Mouse (Mus musculus) urinary bladder, adult 2 months (tissue): ENCODE measurements around the gene Rbfox2. TPM values are rescaled to one million over a fixed set of nuclear protein-coding genes. Genes with fewer than 3 reads are reported as not detected.

Experiments
- DNase-seq: peaks from one replicate; pipeline ENCODE4 v3.0.0; 2022; ENCODE audit warnings: low spot score
- polyA plus RNA-seq: library from polyadenylated mRNA; depleted of rRNA; stranded (reverse); fragments of >200 nt; gene quantifications from 2 replicates; pipeline ENCODE4 v1.2.3, GENCODE M21; 2012

The Rbfox2 gene
- polyA plus RNA-seq, 1 experiment, result 93.7 TPM

GRCm38 (mm10) chr15:77192154-77192935, 114.5 kb downstream of the Rbfox2 start:
- DNase-seq, result no peak

- DNase-seq, result no peak
These were observed 120.7 kb downstream of the Rbfox2 start for GRCm38 (mm10) chr15:77186096-77186495.

GRCm38 (mm10) chr15:77185614-77186013, 121.2 kb downstream of the Rbfox2 start:
- no peak for DNase-seq

- no peak for DNase-seq
These were observed 124.0 kb downstream of the Rbfox2 start for GRCm38 (mm10) chr15:77182800-77183199.

- DNase-seq, result no peak
These were observed 132.8 kb downstream of the Rbfox2 start for GRCm38 (mm10) chr15:77174018-77174417.

GRCm38 (mm10) chr15:77172414-77172813, 134.4 kb downstream of the Rbfox2 start:
- DNase-seq, result no peak

- DNase-seq, result no peak
These were observed 138.0 kb downstream of the Rbfox2 start for GRCm38 (mm10) chr15:77168781-77169180.

GRCm38 (mm10) chr15:77166225-77166732, 140.5 kb downstream of the Rbfox2 start:
- no peak for DNase-seq

- no peak for DNase-seq
These were observed 143.5 kb downstream of the Rbfox2 start for GRCm38 (mm10) chr15:77163336-77163735.

- DNase-seq, result no peak
These were observed 143.9 kb downstream of the Rbfox2 start for GRCm38 (mm10) chr15:77162931-77163330.

GRCm38 (mm10) chr15:77161382-77161781, 145.4 kb downstream of the Rbfox2 start:
- no peak for DNase-seq

GRCm38 (mm10) chr15:77160848-77161247, 146.0 kb downstream of the Rbfox2 start:
- no peak for DNase-seq

GRCm38 (mm10) chr15:77156525-77156924, 150.3 kb downstream of the Rbfox2 start:
- no peak for DNase-seq

GRCm38 (mm10) chr15:77154248-77154785, 152.5 kb downstream of the Rbfox2 start:
- no peak for DNase-seq

GRCm38 (mm10) chr15:77153625-77154024, 153.2 kb downstream of the Rbfox2 start:
- peak; percentile 40 for DNase-seq

GRCm38 (mm10) chr15:77153088-77153546, 153.7 kb downstream of the Rbfox2 start:
- DNase-seq, result no peak

- no peak for DNase-seq
These were observed 154.3 kb downstream of the Rbfox2 start for GRCm38 (mm10) chr15:77152336-77153087.

- no peak for DNase-seq
These were observed 155.0 kb downstream of the Rbfox2 start for GRCm38 (mm10) chr15:77151816-77152215.

- DNase-seq, result no peak
These were observed 155.6 kb downstream of the Rbfox2 start for GRCm38 (mm10) chr15:77151178-77151577.

GRCm38 (mm10) chr15:77150424-77150841, 156.4 kb downstream of the Rbfox2 start:
- DNase-seq, result no peak

GRCm38 (mm10) chr15:77150000-77150399, 156.8 kb downstream of the Rbfox2 start:
- no peak for DNase-seq

GRCm38 (mm10) chr15:77149551-77149950, 157.3 kb downstream of the Rbfox2 start:
- DNase-seq, result no peak
